Mouse (Mus musculus) frontal cortex, adult 2 months (tissue): ENCODE results near the gene Slc38a3. TPM values are rescaled to one million over a fixed set of nuclear protein-coding genes. Genes with fewer than 3 reads are reported as not detected.

Experiments used
- DNase-seq, 2 experiments: peaks; one replicate each; pipeline ENCODE4 v3.0.0; 2022; ENCODE audit warnings: low spot score in 1 of 2; ENCODE audit errors: extremely low spot score in 1 of 2
- polyA plus RNA-seq: library from polyadenylated mRNA; depleted of rRNA; stranded (reverse); fragments of >200 nt; gene quantifications from 2 replicates; pipeline ENCODE4 v1.2.3, GENCODE M21; 2012

The Slc38a3 gene
- polyA plus RNA-seq, 1 experiment, result 260 TPM

GRCm38 (mm10) chr9:107668011-107668410 is 1.3 kb downstream of the Slc38a3 start:
- no peak for DNase-seq

- no peak for DNase-seq
Observed at GRCm38 (mm10) chr9:107667219-107667618, 2.1 kb downstream of the Slc38a3 start.

GRCm38 (mm10) chr9:107666751-107667205 is 2.6 kb downstream of the Slc38a3 start:
- no peak for DNase-seq

GRCm38 (mm10) chr9:107665308-107665707 is 4.0 kb downstream of the Slc38a3 start:
- DNase-seq, result no peak

- no peak for DNase-seq
Observed at GRCm38 (mm10) chr9:107663525-107663924, 5.8 kb downstream of the Slc38a3 start.

- no peak for DNase-seq
Observed at GRCm38 (mm10) chr9:107662342-107662741, 7.0 kb downstream of the Slc38a3 start.

GRCm38 (mm10) chr9:107660777-107661176 is 8.6 kb downstream of the Slc38a3 start:
- no peak for DNase-seq

- DNase-seq, result no peak
Observed at GRCm38 (mm10) chr9:107659961-107660360, 9.4 kb downstream of the Slc38a3 start.

- peak; percentile 62 to 70 for DNase-seq
Observed at GRCm38 (mm10) chr9:107659551-107659950, 9.8 kb downstream of the Slc38a3 start.

- no peak for DNase-seq
Observed at GRCm38 (mm10) chr9:107658096-107658495, 11.2 kb downstream of the Slc38a3 start.

- DNase-seq, result no peak
Observed at GRCm38 (mm10) chr9:107657144-107657543, 12.2 kb downstream of the Slc38a3 start.

GRCm38 (mm10) chr9:107654585-107654984 is 14.7 kb downstream of the Slc38a3 start:
- DNase-seq, result no peak

- no peak for DNase-seq
Observed at GRCm38 (mm10) chr9:107653474-107653873, 15.9 kb downstream of the Slc38a3 start.

- no peak for DNase-seq
Observed at GRCm38 (mm10) chr9:107650708-107651481, 18.4 kb downstream of the Slc38a3 start.

- DNase-seq, result no peak
Observed at GRCm38 (mm10) chr9:107650225-107650624, 19.1 kb downstream of the Slc38a3 start.

- no peak for DNase-seq
Observed at GRCm38 (mm10) chr9:107648767-107649166, 20.6 kb downstream of the Slc38a3 start.

GRCm38 (mm10) chr9:107646975-107647374 is 22.4 kb downstream of the Slc38a3 start:
- no peak for DNase-seq

GRCm38 (mm10) chr9:107645577-107645976 is 23.8 kb downstream of the Slc38a3 start:
- peak in 1 of 2 experiments; percentile 89 for DNase-seq

- DNase-seq, result no peak
Observed at GRCm38 (mm10) chr9:107645153-107645510, 24.2 kb downstream of the Slc38a3 start.

- peak; percentile 72 to 96 for DNase-seq
Observed at GRCm38 (mm10) chr9:107644495-107645152, 24.7 kb downstream of the Slc38a3 start.

- DNase-seq, result no peak
Observed at GRCm38 (mm10) chr9:107643544-107644214, 25.7 kb downstream of the Slc38a3 start.
